Mouse (Mus musculus): Measurements from ENCODE around the gene Vmn1r202. TPM values are rescaled to one million over a fixed set of nuclear protein-coding genes. Genes with fewer than 3 reads are reported as not detected.
"Not testable (repeated sequence)": the region's sequence is repeated elsewhere in the genome, so short reads cannot be mapped to it uniquely, and the experiment has no call there.

Gene Vmn1r202
- total RNA-seq (2021) = under 1 TPM in 1 of 2 experiments, not detected in 1; 0.07 TPM
- long read RNA-seq, experiment 1 = 0 reads
- long read RNA-seq, experiment 2 = 0 reads

- DNase-seq (ENCODE audit: low spot score in 2 of 2) = no peak
Observed at GRCm38 (mm10) chr13:22505281-22505680, at the start of gene Vmn1r202. Gene Vmn1r202, minus strand, starts transcription at chr13:22505381.

- not testable (repeated sequence) for DNase-seq (ENCODE audit: low spot score in 2 of 2)
Observed at GRCm38 (mm10) chr13:22552898-22553297, 47.7 kb upstream of the Vmn1r202 start, which contains the start of gene Vmn1r204. Gene Vmn1r204, plus strand, starts transcription at chr13:22553198.

DNA sequence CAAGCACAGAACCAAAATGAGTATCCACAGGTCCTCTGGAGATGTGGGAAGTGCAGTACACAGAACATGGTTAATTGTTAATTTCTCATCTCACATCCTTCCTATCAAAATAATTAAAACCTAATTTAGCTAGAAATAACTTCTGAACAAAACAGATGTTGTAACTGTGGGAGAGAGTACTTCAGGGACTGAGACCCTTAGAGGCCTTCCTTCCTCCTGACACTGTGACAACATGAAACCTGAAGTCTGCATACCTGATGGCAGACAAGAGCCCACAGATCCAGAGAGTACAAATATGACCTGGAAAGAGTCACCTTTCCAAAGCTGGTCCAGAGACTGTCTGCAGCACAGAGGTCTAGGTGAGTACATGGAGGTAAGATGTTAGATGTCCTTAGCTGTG, 12.6 kb upstream of the Vmn1r202 start, which contains the start of gene Vmn1r203:
Gene Vmn1r203, plus strand, starts transcription at position 301 of the 400 bp plus-strand sequence.
- DNase-seq (ENCODE audit: low spot score in 2 of 2) = no peak

GRCm38 (mm10) chr13:22502431-22502830, 2.8 kb downstream of the Vmn1r202 start:
- no peak for DNase-seq (ENCODE audit: low spot score in 2 of 2)

DNA sequence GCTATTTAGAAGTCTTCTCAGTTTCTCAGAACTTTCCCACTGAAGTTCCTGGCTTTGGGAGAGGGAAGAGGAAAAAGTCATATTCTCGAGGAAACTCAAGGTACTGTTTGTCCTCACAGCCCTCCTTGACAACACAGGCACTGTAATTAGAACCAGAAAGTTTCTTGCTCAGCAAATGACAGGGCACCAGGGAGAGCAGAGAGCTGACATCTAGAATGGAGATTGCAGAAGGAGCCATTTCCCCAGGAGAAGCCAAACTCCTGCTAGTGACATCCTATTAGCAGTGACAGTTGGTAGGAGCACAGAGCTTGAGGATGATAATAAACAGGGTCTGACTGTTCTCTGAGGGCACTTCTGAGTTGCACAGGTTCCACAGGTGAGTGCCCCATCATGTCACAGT, 33.6 kb downstream of the Vmn1r202 start, which contains the start of gene Vmn1r201:
Gene Vmn1r201, plus strand, starts transcription at position 301 of the 400 bp plus-strand sequence.
- no peak for DNase-seq (ENCODE audit: low spot score in 2 of 2)

DNA sequence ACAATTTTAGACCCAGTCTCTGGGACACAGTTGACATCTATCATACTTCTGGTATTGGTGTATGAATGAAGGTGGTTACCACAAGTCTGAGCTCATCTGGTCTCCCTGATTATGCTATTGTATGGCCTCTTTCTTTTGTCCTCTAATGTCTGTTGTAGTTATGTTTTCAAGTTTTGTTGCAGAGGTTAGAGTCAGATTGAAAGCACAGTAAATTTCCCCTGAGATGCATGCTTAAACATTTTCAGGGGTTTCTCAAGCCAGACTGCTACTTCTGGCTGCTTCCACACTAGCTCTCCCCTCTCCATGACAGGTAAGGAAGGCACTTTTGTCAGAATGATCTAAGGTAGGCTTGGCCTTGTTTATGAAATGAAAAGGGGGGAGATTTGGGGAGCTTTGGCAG, 50.0 kb downstream of the Vmn1r202 start:
- DNase-seq (ENCODE audit: low spot score in 2 of 2) = no peak

Other genes starting within 250 kb of the Vmn1r202 start
- gene Vmn1r195, start 234.9 kb downstream of the Vmn1r202 start, total RNA-seq (2021) = not detected
- not detected for gene Vmn1r196, start 215.5 kb downstream of the Vmn1r202 start, total RNA-seq (2021)
- gene Vmn1r197, start 180.8 kb downstream of the Vmn1r202 start, total RNA-seq (2021) = not detected
- not detected for gene Vmn1r198, start 155.0 kb downstream of the Vmn1r202 start, total RNA-seq (2021)
- gene Vmn1r199, start 125.6 kb downstream of the Vmn1r202 start, total RNA-seq (2021) = not detected
- gene Vmn1r200, start 115.0 kb downstream of the Vmn1r202 start, total RNA-seq (2021) = not detected
- not detected for gene Vmn1r201, start 33.5 kb downstream of the Vmn1r202 start, total RNA-seq (2021)
- not detected for gene Vmn1r203, start 12.7 kb upstream of the Vmn1r202 start, total RNA-seq (2021)
- not detected for gene Vmn1r204, start 47.8 kb upstream of the Vmn1r202 start, total RNA-seq (2021)
- gene Vmn1r205, start 87.6 kb upstream of the Vmn1r202 start, total RNA-seq (2021) = not detected
- gene Vmn1r206, start 118.9 kb upstream of the Vmn1r202 start, total RNA-seq (2021) = not detected
- gene Vmn1r207-ps, start 224.2 kb upstream of the Vmn1r202 start, total RNA-seq (2021) = under 1 TPM; 0.07 to 0.19 TPM

All from layer of hippocampus, postnatal 14 days (tissue).